Mouse (Mus musculus) kidney, adult 2 months (tissue): ENCODE data around the gene Rnpepl1.

Experiments used
- CTCF ChIP-seq: fragments of 200-500 bp; conservative IDR thresholded peaks from 2 replicates; pipeline ENCODE4 v1.5.1; 2011; ENCODE audit warnings: low read depth, mild to moderate bottlenecking, control low read depth, low read length, moderate library complexity, mixed read lengths; ENCODE audit not compliant: insufficient read depth, insufficient read length
- POLR2A ChIP-seq: fragments of 200-500 bp; IDR thresholded peaks from one replicate; pipeline ENCODE4 v1.6.1; 2011; ENCODE audit warnings: low read depth, low read length, control low read depth

DNA sequence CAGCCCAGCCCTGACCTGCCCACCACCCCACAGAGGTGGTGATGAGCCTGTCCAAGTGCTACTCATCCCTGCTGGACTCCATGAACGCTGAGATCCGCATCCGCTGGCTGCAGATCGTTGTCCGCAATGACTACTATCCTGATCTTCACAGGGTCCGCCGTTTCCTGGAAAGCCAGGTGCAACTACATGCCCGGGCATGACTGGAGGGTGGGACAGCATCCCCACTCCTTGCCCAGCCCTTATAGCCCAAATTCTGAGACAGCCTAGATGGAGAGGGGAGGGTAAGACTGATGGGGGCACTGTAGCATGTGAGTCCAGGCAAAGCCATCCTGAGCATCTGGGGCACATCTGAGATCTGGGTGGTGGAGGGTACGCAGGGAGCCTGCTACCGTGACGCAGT lies 8.6 kb downstream of the Rnpepl1 start:
- TF ChIP-seq CTCF, result no peak
- no peak for TF ChIP-seq POLR2A
